Mouse (Mus musculus): ENCODE results near the gene Pcsk5. TPM values are rescaled to one million over a fixed set of nuclear protein-coding genes. Genes with fewer than 3 reads are reported as not detected.

Gene Pcsk5
- polyA plus RNA-seq, 1 experiment from 2014 or later = 21.1 TPM

GRCm38 (mm10) chr19:17553396-17554100 lies 283.9 kb downstream of the Pcsk5 start:
- TF ChIP-seq CTCF (IDR thresholded peaks at IDR 0.05; ENCODE audit: low read depth) = no peak
- Histone ChIP-seq H3K4me1 (replicated peaks; ENCODE audit: control insufficient read depth, insufficient read depth, low read length) (no peaks in the 10 kb centered on the region), H3K27me3 (replicated peaks; ENCODE audit: control insufficient read depth, insufficient read depth, low read length) (no peaks in the 10 kb centered on the region), H3K9ac (ENCODE audit: low read depth, low read length) (no peak overlapping the region), H3K36me3 (ENCODE audit: control insufficient read depth, insufficient read depth) (0 out of 2 replicates have a peak, but pooled peaks cover 10% of the 10 kb centered on the region), H3K27ac (ENCODE audit: low read depth, low read length) (no peak overlapping the region), H3K4me3 (ENCODE audit: low read depth, low read length) (no peak overlapping the region), H3K9me3 (ENCODE audit: control insufficient read depth) (no peaks in the 10 kb centered on the region), H3K4me2 (replicated peaks; ENCODE audit: low read depth) (no peak overlapping the region)
- no peak for ATAC-seq

- no peak overlapping the region for H3K4me2 ChIP-seq (replicated peaks; ENCODE audit: low read depth)
- H3K27ac ChIP-seq (ENCODE audit: low read depth, low read length) = no peak overlapping the region
- H3K4me3 ChIP-seq (ENCODE audit: low read depth, low read length) = no peak overlapping the region
- peaks cover 7% of the 10 kb centered on the region; the same call in 1 of the 2 replicates for H3K36me3 ChIP-seq (ENCODE audit: control insufficient read depth, insufficient read depth)
- H3K4me1 ChIP-seq (replicated peaks; ENCODE audit: control insufficient read depth, insufficient read depth, low read length) = 0 out of 2 replicates have a peak, but pooled peaks cover 4% of the 10 kb centered on the region
- ATAC-seq = peak; percentile 95
- 45% methylated on average over 4 of the region's 4 CpGs for WGBS
- no peaks in the 10 kb centered on the region for H3K9me3 ChIP-seq (ENCODE audit: control insufficient read depth)
- no peak overlapping the region for H3K9ac ChIP-seq (ENCODE audit: low read depth, low read length)
- H3K27me3 ChIP-seq (replicated peaks; ENCODE audit: control insufficient read depth, insufficient read depth, low read length) = no peaks in the 10 kb centered on the region
- no peak for TF ChIP-seq CTCF (IDR thresholded peaks at IDR 0.05; ENCODE audit: low read depth)
Measured at GRCm38 (mm10) chr19:17528746-17529532, 308.5 kb downstream of the Pcsk5 start.

GRCm38 (mm10) chr19:17525558-17525957 lies 311.9 kb downstream of the Pcsk5 start:
- H3K27ac ChIP-seq (ENCODE audit: low read depth, low read length) = no peak overlapping the region
- H3K36me3 ChIP-seq (ENCODE audit: control insufficient read depth, insufficient read depth) = peaks cover 8% of the 10 kb centered on the region; the same call in 1 of the 2 replicates
- no peaks in the 10 kb centered on the region for H3K9me3 ChIP-seq (ENCODE audit: control insufficient read depth)
- WGBS = 67% methylated on average over 1 of the region's 1 CpGs
- no peak for TF ChIP-seq CTCF (IDR thresholded peaks at IDR 0.05; ENCODE audit: low read depth)
- no peak overlapping the region for H3K9ac ChIP-seq (ENCODE audit: low read depth, low read length)
- H3K27me3 ChIP-seq (replicated peaks; ENCODE audit: control insufficient read depth, insufficient read depth, low read length) = no peaks in the 10 kb centered on the region
- no peak overlapping the region for H3K4me2 ChIP-seq (replicated peaks; ENCODE audit: low read depth)
- 0 out of 2 replicates have a peak, but pooled peaks cover 4% of the 10 kb centered on the region for H3K4me1 ChIP-seq (replicated peaks; ENCODE audit: control insufficient read depth, insufficient read depth, low read length)
- no peak for ATAC-seq
- no peak overlapping the region for H3K4me3 ChIP-seq (ENCODE audit: low read depth, low read length)

- H3K9me3 ChIP-seq (ENCODE audit: control insufficient read depth) = no peaks in the 10 kb centered on the region
- H3K4me1 ChIP-seq (replicated peaks; ENCODE audit: control insufficient read depth, insufficient read depth, low read length) = no peaks in the 10 kb centered on the region
- ATAC-seq = no peak
- no peak overlapping the region for H3K27ac ChIP-seq (ENCODE audit: low read depth, low read length)
- H3K36me3 ChIP-seq (ENCODE audit: control insufficient read depth, insufficient read depth) = peaks cover 14% of the 10 kb centered on the region; the same call in 1 of the 2 replicates
- 82% methylated on average over 3 of the region's 3 CpGs for WGBS
- no peak overlapping the region for H3K4me3 ChIP-seq (ENCODE audit: low read depth, low read length)
- no peak overlapping the region for H3K4me2 ChIP-seq (replicated peaks; ENCODE audit: low read depth)
- H3K27me3 ChIP-seq (replicated peaks; ENCODE audit: control insufficient read depth, insufficient read depth, low read length) = no peaks in the 10 kb centered on the region
- no peak for TF ChIP-seq CTCF (IDR thresholded peaks at IDR 0.05; ENCODE audit: low read depth)
- H3K9ac ChIP-seq (ENCODE audit: low read depth, low read length) = no peak overlapping the region
Measured at GRCm38 (mm10) chr19:17514456-17514855, 323.0 kb downstream of the Pcsk5 start.

- Histone ChIP-seq H3K9ac (ENCODE audit: low read depth, low read length) (no peak overlapping the region), H3K4me3 (ENCODE audit: low read depth, low read length) (no peak overlapping the region), H3K27me3 (replicated peaks; ENCODE audit: control insufficient read depth, insufficient read depth, low read length) (no peaks in the 10 kb centered on the region), H3K27ac (ENCODE audit: low read depth, low read length) (no peak overlapping the region), H3K4me1 (replicated peaks; ENCODE audit: control insufficient read depth, insufficient read depth, low read length) (no peaks in the 10 kb centered on the region), H3K4me2 (replicated peaks; ENCODE audit: low read depth) (no peak overlapping the region), H3K9me3 (ENCODE audit: control insufficient read depth) (no peaks in the 10 kb centered on the region), H3K36me3 (ENCODE audit: control insufficient read depth, insufficient read depth) (peaks cover 10% of the 10 kb centered on the region; the same call in 1 of the 2 replicates)
- no peak for TF ChIP-seq CTCF (IDR thresholded peaks at IDR 0.05; ENCODE audit: low read depth)
- ATAC-seq = no peak
- WGBS = 70% methylated on average over 5 of the region's 5 CpGs
Measured at GRCm38 (mm10) chr19:17511283-17511682, 326.1 kb downstream of the Pcsk5 start.

- Histone ChIP-seq H3K27ac (ENCODE audit: low read depth, low read length) (no peak overlapping the region), H3K9ac (ENCODE audit: low read depth, low read length) (no peak overlapping the region)
Measured at GRCm38 (mm10) chr19:17504212-17504611, 333.2 kb downstream of the Pcsk5 start.

More at GRCm38 (mm10) chr19:17504212-17504611, 333.2 kb downstream of the Pcsk5 start:
- H3K9me3 ChIP-seq (ENCODE audit: control insufficient read depth) = no peaks in the 10 kb centered on the region
- no peaks in the 10 kb centered on the region for H3K4me1 ChIP-seq (replicated peaks; ENCODE audit: control insufficient read depth, insufficient read depth, low read length)
- no peak for TF ChIP-seq CTCF (IDR thresholded peaks at IDR 0.05; ENCODE audit: low read depth)
- 61% methylated on average over 6 of the region's 6 CpGs for WGBS
- no peak overlapping the region for H3K4me2 ChIP-seq (replicated peaks; ENCODE audit: low read depth)
- H3K27me3 ChIP-seq (replicated peaks; ENCODE audit: control insufficient read depth, insufficient read depth, low read length) = no peaks in the 10 kb centered on the region
- no peak overlapping the region for H3K4me3 ChIP-seq (ENCODE audit: low read depth, low read length)
- H3K36me3 ChIP-seq (ENCODE audit: control insufficient read depth, insufficient read depth) = 0 out of 2 replicates have a peak, but pooled peaks cover 2% of the 10 kb centered on the region
- ATAC-seq = no peak

Data from intestine, postnatal 0 days (tissue).